Mouse (Mus musculus) layer of hippocampus, adult 8-10 months (tissue): ENCODE measurements around the gene Pus1. TPM values are rescaled to one million over a fixed set of nuclear protein-coding genes. Genes with fewer than 3 reads are reported as not detected.

ENCODE experiments used
- total RNA-seq, 4 experiments: library from RNA; stranded (reverse); gene quantifications; 2 replicates each; pipeline ENCODE4 v1.2.4; 2022

The Pus1 gene
- total RNA-seq, 4 experiments from 2014 or later, result 18.3 to 22.7 (median 20.2) TPM

Other genes with a start within 250 kb of the Pus1 start
- 100 to 1,000 TPM in 2 of 4 experiments, 10 to 100 TPM in 2; 81.9 to 122 (median 97.8) TPM for gene Galnt9, start 236.3 kb downstream of the Pus1 start, total RNA-seq
- 10 to 100 TPM; 20.9 to 26.9 (median 23.7) TPM for gene Noc4l, start 127.2 kb downstream of the Pus1 start, total RNA-seq
- gene Ddx51, start 127.2 kb downstream of the Pus1 start, total RNA-seq, result 10 to 100 TPM; 25.2 to 31.6 (median 28.7) TPM
- gene Ep400, start 9.9 kb downstream of the Pus1 start, total RNA-seq, result 100 to 1,000 TPM in 3 of 4 experiments, 10 to 100 TPM in 1; 84.2 to 115 (median 114) TPM
- gene Ulk1, start 29.4 kb upstream of the Pus1 start, total RNA-seq, result 10 to 100 TPM; 67.6 to 84.3 (median 74.0) TPM
- 10 to 100 TPM; 12.6 to 17.6 (median 14.5) TPM for gene Hscb, start 59.1 kb upstream of the Pus1 start, total RNA-seq
- gene Chek2, start 59.3 kb upstream of the Pus1 start, total RNA-seq, result 1 to 10 TPM; 1.3 to 2.6 (median 1.7) TPM
- 10 to 100 TPM in 2 of 4 experiments, 1 to 10 TPM in 2; 9.5 to 15.1 (median 12.2) TPM for gene Ttc28, start 99.1 kb upstream of the Pus1 start, total RNA-seq